Mouse (Mus musculus) limb, embryonic 13.5 days (tissue): ENCODE data around the gene Lin7b. TPM values are rescaled to one million over a fixed set of nuclear protein-coding genes. Genes with fewer than 3 reads are reported as not detected.

Source experiments
- ATAC-seq: fragments of 200-750 bp; cut with Nextera tagmentation; 2 replicates; pipeline ENCODE4 v1.8.0; 2017; ENCODE audit warnings: low read depth, moderate number of reproducible peaks, moderate TSS enrichment; ENCODE audit not compliant: low FRiP score
- H3K27ac ChIP-seq: fragments of 300-500 bp; sonication (generic); 2 replicates; pipeline ENCODE4 v1.5.1; 2015; ENCODE audit warnings: inconsistent platforms, mild to moderate bottlenecking, moderate library complexity
- H3K27me3 ChIP-seq: fragments of 300-500 bp; sonication (generic); 2 replicates; pipeline ENCODE4 v1.6.1; 2015; ENCODE audit warnings: mild to moderate bottlenecking, inconsistent platforms
- H3K36me3 ChIP-seq: fragments of 300-500 bp; sonication (generic); 2 replicates; pipeline ENCODE4 v1.6.1; 2015; ENCODE audit warnings: inconsistent platforms, mild to moderate bottlenecking, moderate library complexity
- H3K4me1 ChIP-seq: fragments of 300-500 bp; sonication (generic); 2 replicates; pipeline ENCODE4 v1.6.1; 2015; ENCODE audit warnings: inconsistent platforms
- H3K4me2 ChIP-seq: fragments of 300-500 bp; sonication (generic); replicated peaks from 2 replicates; pipeline ENCODE4 v1.6.1; 2015; ENCODE audit warnings: inconsistent platforms, mild to moderate bottlenecking, moderate library complexity
- H3K4me3 ChIP-seq: fragments of 300-500 bp; sonication (generic); 2 replicates; pipeline ENCODE4 v1.5.1; 2015; ENCODE audit warnings: moderate library complexity, mild to moderate bottlenecking, inconsistent platforms
- H3K9ac ChIP-seq: fragments of 300-500 bp; sonication (generic); 2 replicates; pipeline ENCODE4 v1.6.1; 2015; ENCODE audit warnings: mild to moderate bottlenecking, inconsistent platforms
- H3K9me3 ChIP-seq: fragments of 300-500 bp; sonication (generic); 2 replicates; pipeline ENCODE4 v1.6.1; 2016; ENCODE audit warnings: inconsistent platforms
- WGBS: fragments of 180-500 bp; shearing (Covaris S2); methylation state at CpG from one replicate; pipeline ENCODE4 v1.1.7; 2015; 5-methylcytosine and 5-hydroxymethylcytosine counted together
- polyA plus RNA-seq: library from polyadenylated mRNA; unstranded; fragments of >200 nt; fragmentation: Nextera tagmentation; extraction: Ambion mirVana; gene quantifications from 2 replicates; pipeline ENCODE4 v1.2.1, GENCODE M21; 2015

Lin7b gene
- polyA plus RNA-seq, 1 experiment from 2014 or later: 2.5 TPM

- H3K4me3 ChIP-seq: peak overlapping the region; percentile 62
- no peaks in the 10 kb centered on the region for H3K36me3 ChIP-seq
- H3K4me2 ChIP-seq: peak overlapping the region; percentile 96
- no peak overlapping the region for H3K27ac ChIP-seq
- ATAC-seq: no peak
- H3K9me3 ChIP-seq: no peaks in the 10 kb centered on the region
- WGBS: 2% methylated on average over 14 of the region's 14 CpGs
- peaks cover 4% of the 10 kb centered on the region; the same call in 1 of the 2 replicates for H3K27me3 ChIP-seq
- peak overlapping the region; percentile 75 for H3K9ac ChIP-seq
- peaks cover 54% of the 10 kb centered on the region for H3K4me1 ChIP-seq
Observed at GRCm38 (mm10) chr7:45338161-45338911, 32.0 kb downstream of the Lin7b start.

- H3K4me2 ChIP-seq: peak overlapping the region; percentile 96
- H3K27me3 ChIP-seq: peaks cover 4% of the 10 kb centered on the region; the same call in 1 of the 2 replicates
- WGBS: 17% methylated on average over 4 of the region's 4 CpGs
- H3K36me3 ChIP-seq: no peaks in the 10 kb centered on the region
- no peak overlapping the region for H3K9ac ChIP-seq
- ATAC-seq: no peak
- peak overlapping the region; percentile 62; the same call in 1 of the 2 replicates for H3K4me3 ChIP-seq
- no peaks in the 10 kb centered on the region for H3K9me3 ChIP-seq
- peaks cover 61% of the 10 kb centered on the region for H3K4me1 ChIP-seq
- no peak overlapping the region for H3K27ac ChIP-seq
Observed at GRCm38 (mm10) chr7:45337469-45337868, 32.9 kb downstream of the Lin7b start.

- WGBS: 89% methylated on average over 4 of the region's 4 CpGs
- no peak for ATAC-seq
- Histone ChIP-seq H3K4me2 (no peak overlapping the region), H3K4me1 (peaks cover 64% of the 10 kb centered on the region), H3K27ac (no peak overlapping the region), H3K27me3 (peaks cover 4% of the 10 kb centered on the region; the same call in 1 of the 2 replicates), H3K4me3 (no peak overlapping the region), H3K9ac (no peak overlapping the region), H3K36me3 (no peaks in the 10 kb centered on the region), H3K9me3 (no peaks in the 10 kb centered on the region)
Observed at GRCm38 (mm10) chr7:45336319-45336718, 34.1 kb downstream of the Lin7b start.

DNA sequence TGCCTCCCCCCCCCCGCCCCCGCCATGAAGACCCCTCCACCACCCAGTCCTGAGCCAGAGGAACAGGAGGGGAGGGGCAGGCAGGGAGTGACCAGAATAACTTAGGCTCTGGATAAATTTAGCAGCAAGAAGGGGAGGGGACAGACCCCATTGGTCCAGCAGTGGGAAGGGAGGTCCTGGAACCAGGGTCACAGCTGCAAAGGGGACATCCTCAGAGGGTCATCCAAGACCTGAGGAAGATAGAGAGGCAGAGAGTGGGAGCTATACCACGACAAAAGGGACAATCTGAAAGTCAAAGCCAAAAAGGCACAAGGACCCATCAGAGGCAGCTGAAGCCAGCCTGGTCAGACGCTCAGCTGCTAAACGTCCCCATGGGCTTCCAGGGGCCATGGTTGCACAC lies 35.3 kb downstream of the Lin7b start, which contains the start of gene Hrc:
Gene Hrc (plus strand): TSS at position 235 of the 400 bp plus-strand sequence.
- H3K27ac ChIP-seq: peak within 1 kb of the TSS; percentile 85
- peak within 1 kb of the TSS; percentile 82; the same call in 1 of the 2 replicates for H3K9ac ChIP-seq
- peaks cover 4% of the 10 kb centered on the region; the same call in 1 of the 2 replicates for H3K27me3 ChIP-seq
- peak within 1 kb of the TSS; percentile 89 for H3K4me2 ChIP-seq
- peaks cover 53% of the 10 kb centered on the region for H3K4me1 ChIP-seq
- H3K9me3 ChIP-seq: no peaks in the 10 kb centered on the region
- peak within 1 kb of the TSS; percentile 71 for H3K4me3 ChIP-seq
- 23% methylated on average over 5 of the region's 5 CpGs for WGBS
- ATAC-seq: no peak
- no peaks in the 10 kb centered on the region for H3K36me3 ChIP-seq

DNA sequence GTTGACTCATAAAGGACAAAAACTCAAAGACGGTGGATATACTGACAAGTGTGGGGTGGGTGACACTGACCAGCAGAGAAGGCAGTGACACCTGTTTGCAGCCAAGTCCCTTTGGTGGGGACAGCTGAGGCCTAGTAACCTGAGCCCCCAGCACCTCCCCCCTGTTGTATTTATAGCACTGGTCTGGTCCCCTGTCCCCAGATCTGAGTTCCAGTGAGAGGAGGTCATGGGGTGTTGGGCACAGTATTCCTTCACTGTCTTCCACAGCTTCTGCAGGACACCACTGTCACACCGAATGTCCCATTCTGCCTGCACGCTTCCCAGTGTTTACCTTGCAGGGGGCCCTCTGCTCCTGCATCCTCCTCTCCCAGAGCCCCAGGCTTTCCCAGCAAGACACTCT lies 35.8 kb downstream of the Lin7b start:
- Histone ChIP-seq H3K36me3 (no peaks in the 10 kb centered on the region), H3K27me3 (peaks cover 4% of the 10 kb centered on the region; the same call in 1 of the 2 replicates), H3K4me2 (peak overlapping the region; percentile 89; the same call in 1 of the 2 replicates), H3K9ac (no peak overlapping the region), H3K9me3 (no peaks in the 10 kb centered on the region), H3K27ac (no peak overlapping the region), H3K4me1 (peaks cover 50% of the 10 kb centered on the region), H3K4me3 (no peak overlapping the region; the same call in 1 of the 2 replicates)
- 7% methylated on average over 3 of the region's 3 CpGs for WGBS
- ATAC-seq: 0 out of 2 replicates have a peak, but pooled peaks have one; percentile 12

GRCm38 (mm10) chr7:45333431-45333982 lies 36.9 kb downstream of the Lin7b start, which contains the start of gene Trpm4:
TSS of gene Trpm4 (minus strand) at chr7:45333780.
- Histone ChIP-seq H3K9ac (peak within 1 kb of the TSS; percentile 82), H3K4me3 (peak within 1 kb of the TSS; percentile 71), H3K27me3 (peaks cover 4% of the 10 kb centered on the region; the same call in 1 of the 2 replicates), H3K4me2 (peak within 1 kb of the TSS; percentile 89), H3K36me3 (no peaks in the 10 kb centered on the region), H3K9me3 (no peaks in the 10 kb centered on the region), H3K4me1 (peaks cover 41% of the 10 kb centered on the region), H3K27ac (peak within 1 kb of the TSS; percentile 85)
- WGBS: 0% methylated on average over 38 of the region's 38 CpGs
- peak; percentile 81 for ATAC-seq

DNA sequence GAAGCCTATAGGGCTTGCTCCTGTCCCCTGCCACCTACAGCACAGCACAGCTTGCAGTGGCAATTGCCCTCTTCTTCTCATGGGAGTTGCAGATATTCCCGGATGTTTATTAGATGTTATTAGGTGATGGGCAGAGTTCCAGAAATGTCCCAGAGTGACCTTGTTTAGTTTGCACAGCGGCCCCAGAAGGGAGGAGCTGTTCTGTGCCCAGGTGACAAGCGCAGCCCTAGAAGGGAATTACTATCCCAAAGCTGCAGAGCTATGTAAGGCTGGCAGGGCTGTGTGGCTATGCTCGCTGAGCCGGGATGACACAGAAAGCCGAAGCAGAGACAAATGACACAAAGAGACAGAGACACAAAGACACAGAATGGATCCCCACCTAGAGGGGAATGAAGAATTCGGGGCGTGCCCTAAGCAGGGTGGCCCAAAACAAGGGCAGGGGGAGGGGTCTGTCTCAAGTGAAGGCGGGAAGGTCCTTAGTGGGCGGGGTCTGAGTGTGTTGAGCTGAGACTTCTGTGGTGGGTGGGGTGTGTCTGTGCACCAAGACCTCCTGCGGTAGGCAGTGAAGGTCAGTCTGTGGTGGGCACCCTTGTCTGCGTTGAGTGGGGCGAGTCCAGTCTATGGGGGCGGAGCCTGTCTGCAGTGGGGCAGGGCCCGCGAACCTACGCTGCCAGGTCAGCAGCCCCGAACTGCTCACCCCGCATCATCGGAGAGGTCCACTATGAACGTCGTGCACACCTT lies 37.5 kb downstream of the Lin7b start:
- H3K4me2 ChIP-seq: peak overlapping the region; percentile 89
- H3K4me1 ChIP-seq: peaks cover 35% of the 10 kb centered on the region
- no peaks in the 10 kb centered on the region for H3K9me3 ChIP-seq
- peak; percentile 71 for ATAC-seq
- H3K27ac ChIP-seq: peak overlapping the region; percentile 85
- H3K4me3 ChIP-seq: peak overlapping the region; percentile 71
- no peaks in the 10 kb centered on the region for H3K27me3 ChIP-seq
- H3K9ac ChIP-seq: peak overlapping the region; percentile 82
- 4% methylated on average over 22 of the region's 22 CpGs for WGBS
- no peaks in the 10 kb centered on the region for H3K36me3 ChIP-seq

DNA sequence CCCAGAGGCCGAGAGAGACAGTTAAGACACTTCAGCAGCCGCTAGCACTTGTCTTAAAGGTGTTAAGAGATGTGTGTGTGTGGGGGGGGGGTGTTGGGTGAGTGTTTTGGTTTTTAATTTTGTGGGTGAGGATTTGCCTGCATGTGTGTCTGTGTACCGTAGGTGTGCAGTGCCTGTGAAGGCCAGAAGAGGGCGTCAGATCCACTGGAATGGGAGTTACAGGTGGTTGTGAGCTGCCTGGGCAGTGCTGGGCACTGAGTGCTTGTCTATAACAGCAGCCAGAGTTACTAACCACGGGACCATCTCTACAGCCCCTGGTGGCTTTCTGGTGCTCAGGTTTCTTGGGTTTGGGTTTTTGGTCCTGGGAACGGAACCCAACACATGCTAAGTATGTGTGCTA lies 38.9 kb downstream of the Lin7b start:
- H3K27ac ChIP-seq: no peak overlapping the region
- 74% methylated on average over 6 of the region's 6 CpGs for WGBS
- H3K4me2 ChIP-seq: no peak overlapping the region
- no peak overlapping the region for H3K9ac ChIP-seq
- H3K4me3 ChIP-seq: no peak overlapping the region
- no peaks in the 10 kb centered on the region for H3K27me3 ChIP-seq
- no peak for ATAC-seq
- no peaks in the 10 kb centered on the region for H3K9me3 ChIP-seq
- H3K36me3 ChIP-seq: peaks cover 12% of the 10 kb centered on the region
- H3K4me1 ChIP-seq: peaks cover 32% of the 10 kb centered on the region

- Histone ChIP-seq H3K4me3 (no peak overlapping the region), H3K4me2 (no peak overlapping the region), H3K4me1 (peaks cover 17% of the 10 kb centered on the region), H3K9ac (no peak overlapping the region), H3K9me3 (no peaks in the 10 kb centered on the region), H3K36me3 (peaks cover 34% of the 10 kb centered on the region), H3K27me3 (no peaks in the 10 kb centered on the region), H3K27ac (peak overlapping the region; percentile 10; the same call in 1 of the 2 replicates)
- no peak for ATAC-seq
- 75% methylated on average over 13 of the region's 13 CpGs for WGBS
Observed at GRCm38 (mm10) chr7:45328841-45329475, 41.4 kb downstream of the Lin7b start.

DNA sequence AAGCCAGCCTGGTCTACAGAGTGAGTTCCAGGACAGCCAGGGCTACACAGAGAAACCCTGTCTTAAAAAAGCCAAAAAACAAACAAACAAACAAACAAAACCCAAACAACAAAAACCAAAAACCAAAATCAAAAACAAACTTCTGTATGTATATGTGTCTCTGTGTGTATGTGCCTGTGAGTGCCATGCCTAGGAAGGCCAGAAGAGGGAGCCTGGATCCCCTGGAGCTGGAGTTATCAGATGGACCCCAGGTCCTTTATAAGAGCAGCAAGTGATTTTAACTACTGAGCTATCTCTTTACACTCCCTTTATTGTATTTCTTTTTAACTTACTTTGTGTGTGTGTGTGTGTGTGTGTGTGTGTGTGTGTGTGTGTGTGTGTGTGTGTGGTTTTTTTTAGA lies 44.6 kb downstream of the Lin7b start:
- peaks cover 55% of the 10 kb centered on the region for H3K36me3 ChIP-seq
- no peaks in the 10 kb centered on the region for H3K27me3 ChIP-seq
- no peak overlapping the region for H3K9ac ChIP-seq
- no peak overlapping the region for H3K27ac ChIP-seq
- H3K4me1 ChIP-seq: no peaks in the 10 kb centered on the region
- no peak overlapping the region for H3K4me2 ChIP-seq
- ATAC-seq: no peak
- no peaks in the 10 kb centered on the region for H3K9me3 ChIP-seq
- H3K4me3 ChIP-seq: no peak overlapping the region

- Histone ChIP-seq H3K4me3 (no peak overlapping the region), H3K36me3 (peaks cover 77% of the 10 kb centered on the region), H3K27ac (no peak overlapping the region), H3K9ac (no peak overlapping the region), H3K9me3 (no peaks in the 10 kb centered on the region), H3K27me3 (no peaks in the 10 kb centered on the region), H3K4me2 (no peak overlapping the region), H3K4me1 (no peaks in the 10 kb centered on the region)
- no peak for ATAC-seq
- 54% methylated on average over 5 of the region's 5 CpGs for WGBS
Observed at GRCm38 (mm10) chr7:45323069-45323468, 47.3 kb downstream of the Lin7b start.
